Mouse (Mus musculus) v-Abl transformed pro-B cells (cell line): ENCODE results near the gene Klhl12.
"Not testable (repeated sequence)": the region's sequence is repeated elsewhere in the genome, so short reads cannot be mapped to it uniquely, and the experiment has no call there.

ENCODE experiments used
- in situ Hi-C, 2 experiments: fragments of 400-800 bp; cut with MboI; formaldehyde crosslinking; loops; one replicate each; pipeline ENCODE4 v1.15.1; 2025; ENCODE audit not compliant: unreplicated experiment in 2 of 2

Gene Klhl12

DNA sequence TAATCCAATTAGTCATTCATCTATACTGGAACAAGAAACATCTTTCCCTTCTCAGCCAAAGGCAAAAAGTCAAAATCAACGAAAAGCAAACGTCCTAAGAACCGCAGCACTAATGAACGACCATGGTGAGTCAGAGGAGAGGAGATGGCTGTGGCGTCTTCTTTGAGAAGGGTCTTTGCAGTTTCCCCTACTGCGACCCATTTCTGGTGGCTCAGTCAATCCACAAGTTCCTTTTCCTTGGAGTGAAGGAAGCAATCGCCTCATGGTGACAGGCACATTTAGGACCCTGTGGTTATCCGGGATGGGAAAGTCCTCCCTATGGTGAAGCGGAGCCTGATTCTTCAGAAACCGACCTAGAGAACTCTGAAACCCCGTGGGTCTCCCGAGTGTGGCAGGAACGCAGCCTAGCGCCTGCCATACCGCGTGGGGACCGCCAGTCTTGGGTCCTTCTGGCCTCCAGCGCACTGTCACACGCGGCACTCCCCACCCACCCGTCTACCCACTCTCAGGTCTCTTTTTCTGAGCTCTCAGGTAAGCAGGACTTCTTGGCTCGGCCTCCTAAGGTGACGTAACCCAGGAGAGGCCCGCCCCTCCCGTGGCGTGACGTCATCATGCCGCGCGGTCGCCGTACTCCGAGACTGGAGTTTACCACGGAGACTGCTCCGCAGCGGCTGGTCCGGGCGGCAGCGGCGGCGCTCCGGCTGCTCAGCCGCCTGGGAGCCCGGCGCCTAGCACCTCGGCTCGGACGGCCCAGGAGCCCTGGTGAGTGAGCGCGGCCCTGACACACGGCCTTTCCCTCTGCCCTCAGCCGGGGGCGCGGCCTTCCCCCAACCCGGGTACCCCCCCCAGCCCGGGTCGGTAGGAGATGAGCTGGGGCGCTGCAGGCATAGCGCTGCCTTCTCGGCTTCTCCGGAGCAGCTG is at the start of gene Klhl12:
Gene Klhl12, plus strand, starts transcription at position 628 of the 921 bp plus-strand sequence.
- in situ Hi-C loops, result loop anchor here (5.0 to 10.0 kb wide), 2 partner anchors 90 to 93 kb away; partner anchors contain the start of gene Tmem183a (in 2 of the 2)

DNA sequence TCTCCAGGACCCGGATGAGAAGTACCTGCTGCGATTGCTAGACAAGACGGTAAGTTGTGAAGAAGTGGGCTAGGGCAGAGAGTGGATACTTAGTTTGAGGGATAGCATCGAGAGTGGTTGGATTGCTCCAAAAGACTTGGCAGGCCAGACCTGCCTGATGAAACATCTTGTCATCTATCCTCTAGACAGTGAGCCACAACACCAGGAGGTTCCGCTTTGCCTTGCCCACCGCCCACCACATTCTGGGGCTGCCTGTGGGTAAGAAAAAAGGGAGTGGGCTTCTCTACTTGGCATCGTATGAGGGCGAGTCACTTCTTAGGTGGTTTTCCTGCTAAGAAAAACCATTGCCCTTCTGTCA is 48.9 kb upstream of the Klhl12 start:
- in situ Hi-C loops, result no loop called here

DNA sequence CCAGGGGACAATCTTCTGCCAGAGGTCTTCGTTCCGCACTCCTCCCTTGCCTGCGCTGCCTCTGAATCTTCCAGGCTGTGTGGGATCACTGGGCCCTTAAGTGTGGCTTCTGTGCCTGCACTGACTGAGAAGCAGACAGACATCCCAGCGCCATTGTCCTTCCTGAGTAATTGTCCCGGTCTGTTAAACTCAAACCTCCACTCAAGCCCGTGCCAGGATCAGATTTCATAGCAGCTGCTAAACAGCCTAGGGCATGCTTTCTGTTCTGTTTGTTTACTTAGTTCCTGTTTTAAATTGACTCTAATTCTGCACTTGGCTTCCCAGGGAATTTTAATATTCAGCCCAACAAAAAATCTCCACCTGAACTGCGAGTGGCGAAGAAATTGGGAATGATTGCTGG is 47.3 kb upstream of the Klhl12 start:
- in situ Hi-C loops, result no loop called here

DNA sequence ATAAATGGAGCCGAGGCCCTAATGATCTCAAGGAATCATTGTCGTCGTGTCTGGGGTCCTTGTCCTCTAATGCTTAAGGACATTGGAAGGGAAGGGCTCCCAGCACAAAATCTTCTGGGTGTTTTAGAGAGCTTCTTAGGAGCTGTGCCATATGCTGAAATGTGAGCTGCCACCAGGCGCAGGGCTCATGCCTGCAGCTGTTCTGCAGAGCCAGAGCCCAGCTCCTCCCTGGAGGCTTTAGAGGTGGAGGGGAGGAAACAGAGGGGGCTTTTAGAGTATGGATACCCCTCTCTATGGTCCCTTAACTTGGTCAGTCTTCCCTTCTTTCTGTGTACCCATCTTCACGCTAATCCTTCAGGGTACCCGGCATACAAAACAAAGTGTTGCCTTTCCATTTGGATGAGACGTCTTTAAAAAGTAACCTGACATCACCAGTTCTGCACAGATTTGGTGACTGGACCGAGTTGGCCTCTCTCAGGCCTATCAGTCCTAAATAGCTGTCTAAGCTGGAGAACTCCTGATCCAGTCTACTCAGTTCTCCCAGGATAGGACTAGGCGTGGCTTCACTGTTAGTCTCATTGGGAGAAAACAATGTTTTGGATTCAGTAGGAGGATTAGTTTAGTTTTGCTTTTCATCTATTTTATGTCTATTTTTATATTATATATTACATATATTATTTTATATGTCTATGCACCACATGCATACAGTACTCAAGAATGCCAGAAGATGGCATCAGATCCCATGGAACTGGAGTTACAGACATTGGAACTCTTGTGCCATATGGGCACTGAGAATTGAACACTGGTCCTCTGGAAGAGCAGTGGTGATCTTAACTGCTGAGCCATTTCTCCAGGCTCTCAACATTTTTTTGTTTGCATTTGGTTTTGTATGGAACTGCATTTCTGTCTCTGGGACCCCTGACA is 43.4 kb upstream of the Klhl12 start:
- in situ Hi-C loops, result loop anchor here in 1 of 2 experiments (10.0 kb wide), 1 partner anchor 47 kb away; the partner anchor contains the start of gene Tmem183a

DNA sequence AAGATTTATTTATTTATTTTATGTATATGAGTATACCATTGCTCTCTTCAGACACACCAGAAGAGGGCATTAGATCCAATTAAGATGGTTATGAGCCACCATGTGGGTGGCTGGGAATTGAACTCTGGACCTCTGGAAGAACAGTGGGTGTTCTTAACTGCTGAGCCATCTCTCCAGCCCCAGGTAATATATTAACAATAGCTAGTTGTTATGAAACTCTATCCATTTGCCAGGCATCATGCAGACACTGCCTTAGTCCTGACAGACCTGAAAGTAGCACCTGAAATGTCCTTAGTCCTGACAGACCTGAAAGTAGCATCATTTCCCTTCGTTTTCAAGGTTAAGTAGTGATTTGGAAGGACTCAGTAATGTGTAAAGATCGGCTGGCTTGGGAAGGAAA is 41.3 kb upstream of the Klhl12 start:
- in situ Hi-C loops, result loop anchor here in 1 of 2 experiments (10.0 kb wide), 1 partner anchor 49 kb away; the partner anchor contains the start of gene Tmem183a

DNA sequence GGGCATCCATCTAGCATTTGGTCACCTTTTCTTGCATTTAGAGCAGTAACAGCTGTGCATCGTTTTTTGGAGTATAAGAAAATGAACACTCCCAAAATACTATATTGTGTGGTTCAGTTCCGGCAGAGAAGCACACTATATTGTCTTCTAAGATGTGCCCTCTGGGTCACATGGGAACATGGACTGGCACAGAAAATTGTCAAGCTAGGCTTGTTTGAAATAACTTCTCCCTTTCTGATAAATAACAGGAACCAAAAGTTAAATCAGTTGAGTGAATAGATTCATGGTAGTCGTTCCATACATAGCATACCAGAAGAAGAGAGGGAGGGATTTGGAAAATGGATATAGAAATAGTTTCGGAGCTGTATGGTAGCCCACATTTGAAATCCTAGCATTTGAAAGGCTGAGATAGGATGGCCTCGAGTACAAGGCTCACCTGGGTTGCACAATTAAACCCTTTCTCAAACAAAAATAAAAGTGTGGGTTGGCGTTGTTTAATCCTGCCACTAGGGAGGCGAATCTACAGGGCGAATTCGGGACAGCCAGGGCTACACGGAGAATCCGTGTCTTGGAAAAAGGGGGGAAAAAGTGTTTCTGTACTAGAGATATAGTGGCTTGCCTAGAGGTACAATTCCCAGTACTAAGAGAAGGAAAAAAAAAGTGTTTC is 40.7 kb upstream of the Klhl12 start:
- in situ Hi-C loops, result loop anchor here (5.0 to 10.0 kb wide), 2 partner anchors 50 to 52 kb away; partner anchors contain the start of gene Tmem183a (in 2 of the 2)

DNA sequence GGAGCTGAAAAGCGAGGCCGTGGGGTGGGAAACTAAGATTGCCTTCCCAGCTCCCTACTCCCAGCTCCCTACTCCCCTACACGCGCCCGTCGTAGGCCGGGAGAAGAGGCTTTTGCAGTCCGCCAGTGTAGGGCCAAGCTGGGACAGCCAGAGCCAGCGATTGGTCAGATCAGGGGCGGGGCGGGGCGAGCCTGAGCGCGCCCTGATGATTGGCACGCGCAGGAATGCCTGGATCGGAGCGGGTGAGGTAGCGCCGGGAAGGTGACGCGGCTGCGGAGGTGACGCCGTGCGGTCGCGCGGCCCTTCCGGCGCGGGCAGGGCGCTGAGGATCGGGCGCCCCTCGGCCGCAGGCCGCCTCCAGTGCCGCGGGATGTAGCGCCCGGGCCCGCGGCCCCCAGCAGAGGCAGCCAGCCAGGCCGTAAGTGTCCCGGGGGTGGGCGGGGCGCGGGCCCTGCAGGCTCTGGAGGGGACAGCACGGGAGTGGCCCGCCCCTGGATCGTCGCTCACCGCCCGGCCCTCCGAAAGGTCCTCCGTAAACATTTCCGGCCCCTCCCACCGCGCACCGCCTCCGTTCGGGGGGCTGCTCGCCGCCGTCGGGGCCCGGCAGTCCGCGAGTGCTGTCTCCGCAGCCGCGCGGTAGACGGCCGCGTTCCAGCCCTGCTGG is 40.0 kb upstream of the Klhl12 start, which contains the start of gene Adipor1:
Gene Adipor1, plus strand, starts transcription at position 211 of the 664 bp plus-strand sequence.
- in situ Hi-C loops, result loop anchor here (5.0 to 10.0 kb wide), 2 partner anchors 50 to 53 kb away; partner anchors contain the start of gene Tmem183a (in 2 of the 2)

DNA sequence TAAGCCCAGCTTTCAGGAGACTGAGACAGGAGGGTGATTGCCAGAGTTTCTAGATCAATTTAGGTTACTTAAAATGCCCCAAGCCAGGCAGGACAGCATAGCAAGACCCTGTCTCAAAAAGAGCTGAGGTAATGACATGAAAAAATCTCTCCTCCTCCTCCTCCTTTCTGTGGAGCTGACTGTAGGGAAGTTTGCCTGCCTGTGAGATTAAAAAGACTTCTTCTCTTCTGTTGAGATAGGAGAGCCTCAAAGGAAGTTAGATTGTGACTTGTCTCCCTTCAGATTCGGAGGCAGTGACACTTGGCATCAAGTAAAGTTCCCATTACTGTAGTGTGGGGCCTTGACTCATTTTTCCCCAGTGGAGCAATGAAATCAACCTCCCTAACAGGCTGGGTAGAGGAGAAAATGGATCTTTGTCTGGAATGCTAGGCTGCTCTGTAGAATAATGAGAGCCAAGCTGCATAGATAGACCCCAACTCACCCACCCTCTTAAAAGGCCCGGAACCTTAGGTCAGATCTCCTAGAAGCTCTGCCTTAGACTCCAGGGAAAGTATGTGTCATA is 36.8 kb upstream of the Klhl12 start:
- in situ Hi-C loops, result loop anchor here (5.0 to 10.0 kb wide), 2 partner anchors 54 to 56 kb away; partner anchors contain the start of gene Tmem183a (in 2 of the 2)

DNA sequence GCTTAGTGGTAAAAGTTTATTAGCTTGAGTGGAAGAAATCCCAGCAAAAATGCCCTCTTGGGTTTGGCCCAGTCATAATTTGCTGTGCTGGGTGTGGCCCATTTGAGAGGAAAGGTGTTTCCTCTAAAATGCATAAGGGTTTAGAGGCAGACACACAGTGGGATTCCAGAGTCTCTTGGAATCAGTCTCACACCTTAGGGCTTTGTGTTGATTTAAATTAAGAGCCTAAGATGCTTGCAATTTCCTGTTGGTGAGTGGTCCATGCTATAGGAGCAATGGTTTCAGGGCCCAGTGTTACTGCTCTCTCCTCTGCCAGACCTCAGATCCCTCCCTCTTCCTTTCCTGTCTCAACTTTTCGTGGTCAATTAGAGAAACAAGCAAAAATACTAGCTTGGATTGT is 36.2 kb upstream of the Klhl12 start:
- in situ Hi-C loops, result loop anchor here (5.0 to 10.0 kb wide), 2 partner anchors 54 to 57 kb away; partner anchors contain the start of gene Tmem183a (in 2 of the 2)

DNA sequence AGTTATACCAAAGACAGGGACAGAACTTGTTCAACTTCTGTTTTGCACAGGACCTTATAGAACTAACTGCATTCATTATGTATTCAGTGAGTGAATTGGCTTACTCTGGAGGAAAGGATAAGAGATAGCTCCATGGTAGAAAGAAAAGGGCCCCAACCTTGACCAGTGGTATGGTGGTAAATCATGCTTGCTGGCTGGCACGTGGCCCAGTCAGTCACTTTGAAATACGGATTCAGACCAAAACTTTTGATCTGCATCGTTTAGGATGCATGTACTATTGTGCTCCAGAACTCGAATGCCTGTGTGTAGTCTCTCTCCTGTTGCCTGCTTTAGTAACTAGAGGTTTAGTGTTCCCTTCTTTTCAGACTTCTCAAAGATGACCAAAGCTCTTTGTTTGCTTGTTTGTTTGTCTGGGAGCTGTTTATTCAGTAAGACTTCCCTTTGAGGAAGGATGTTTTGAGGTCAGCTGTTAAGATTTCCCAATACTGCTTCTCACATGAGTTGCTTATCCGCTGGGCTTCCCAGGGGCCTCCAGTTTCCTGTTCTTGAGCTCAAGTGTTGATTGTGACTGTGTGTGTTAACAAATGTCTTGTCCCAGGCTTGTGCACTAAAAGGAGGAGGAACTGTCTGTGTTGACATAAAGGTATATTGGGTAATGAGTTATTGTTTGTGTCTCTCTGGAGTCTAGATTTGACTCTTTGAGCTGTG is 35.4 kb upstream of the Klhl12 start:
- in situ Hi-C loops, result loop anchor here (5.0 to 10.0 kb wide), 2 partner anchors 55 to 58 kb away; partner anchors contain the start of gene Tmem183a (in 2 of the 2)

DNA sequence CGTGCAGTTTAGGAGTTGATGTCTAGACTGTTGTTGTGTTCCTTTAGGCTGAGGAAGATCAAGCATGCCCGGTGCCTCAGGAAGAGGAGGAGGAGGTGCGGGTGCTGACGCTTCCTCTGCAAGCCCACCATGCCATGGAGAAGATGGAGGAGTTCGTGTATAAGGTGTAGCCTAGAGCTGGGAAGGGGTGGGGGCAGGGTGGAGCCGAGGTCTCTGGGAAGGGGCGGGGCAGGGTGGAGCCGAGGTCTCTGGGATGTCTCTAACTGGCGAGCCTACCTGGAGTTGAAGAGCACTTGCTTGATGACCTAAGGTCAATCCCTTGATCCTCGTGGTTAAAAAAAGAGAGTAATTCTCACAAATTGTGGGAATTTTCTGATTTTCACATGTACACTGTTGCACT is 31.4 kb upstream of the Klhl12 start:
- in situ Hi-C loops, result no loop called here

DNA sequence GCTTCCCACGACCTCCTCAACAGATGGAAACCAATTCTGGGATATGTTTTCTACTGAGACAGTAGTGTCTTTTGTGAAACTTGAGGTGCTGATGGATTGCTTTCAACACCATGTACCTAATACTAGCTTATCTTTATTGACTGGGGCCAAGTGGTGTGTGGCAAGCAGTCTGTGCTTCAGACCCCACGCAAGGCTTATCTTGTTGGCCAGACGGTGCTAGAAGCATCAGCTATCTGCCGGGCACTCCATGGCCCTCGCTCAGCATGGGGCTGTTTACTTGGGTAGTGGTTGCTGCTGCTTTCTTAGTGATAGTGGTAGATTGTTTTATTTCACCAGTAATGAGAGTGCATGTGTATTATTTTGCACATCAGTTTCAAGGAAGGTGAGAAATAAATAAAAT is 29.0 kb upstream of the Klhl12 start:
- in situ Hi-C loops, result no loop called here

DNA sequence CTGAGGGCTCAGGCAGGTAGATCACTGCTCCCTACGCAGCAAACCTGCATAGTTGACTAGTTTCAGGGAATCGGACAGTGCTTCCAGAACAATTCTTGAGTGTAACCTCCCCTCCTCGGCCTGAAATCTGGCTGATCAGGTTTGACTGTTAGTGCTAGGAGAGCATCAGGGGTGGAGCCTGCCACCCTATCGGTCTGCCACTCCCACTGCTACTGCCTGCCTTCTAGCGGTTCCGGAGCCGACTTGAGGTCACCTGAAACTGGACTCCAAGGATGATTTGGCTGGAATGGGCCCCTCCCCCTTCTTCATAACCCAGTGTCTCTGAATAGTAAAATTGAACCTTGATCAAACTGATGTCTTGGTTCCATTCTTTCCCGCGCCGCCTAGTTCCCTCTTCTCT is 22.3 kb upstream of the Klhl12 start:
- in situ Hi-C loops, result no loop called here

DNA sequence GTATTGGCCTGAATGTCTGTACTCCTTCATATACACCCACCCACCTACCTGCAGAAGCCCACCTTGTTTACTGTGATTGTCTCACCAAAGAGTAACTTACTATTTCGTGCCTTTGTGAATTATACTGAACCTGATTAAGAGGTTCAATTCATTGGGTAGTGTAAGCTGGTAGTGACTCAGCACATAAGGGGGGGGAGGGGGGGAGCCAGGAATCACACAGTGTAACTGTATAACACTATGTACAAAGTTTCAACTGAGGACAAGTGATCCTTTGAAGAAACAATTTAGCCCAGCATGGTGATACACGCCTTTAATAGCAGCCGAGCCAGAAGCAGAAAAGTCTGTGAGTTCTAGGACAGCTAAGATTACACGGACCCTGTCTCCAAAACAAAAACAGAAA is 21.9 kb upstream of the Klhl12 start:
- in situ Hi-C loops, result no loop called here

DNA sequence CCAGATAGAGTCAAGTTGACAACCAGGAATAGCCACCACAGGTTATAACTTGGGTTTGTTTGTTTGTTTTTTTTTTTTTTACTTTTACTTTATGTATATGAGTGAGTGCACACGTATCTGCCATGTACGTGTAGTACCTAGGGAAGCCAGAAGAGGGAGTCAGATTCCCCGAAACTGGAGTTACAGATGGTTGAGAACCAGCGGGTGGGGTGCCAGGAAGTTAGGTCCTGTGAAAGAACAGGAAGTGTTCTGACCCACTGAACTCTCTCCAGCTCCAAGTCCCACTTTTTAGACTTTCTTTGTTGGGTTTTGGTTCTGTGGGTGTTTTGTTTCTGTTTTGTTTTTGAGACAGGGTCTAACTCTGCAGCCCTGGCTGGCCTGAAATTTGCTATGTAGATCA is 19.9 kb upstream of the Klhl12 start:
- in situ Hi-C loops, result no loop called here

DNA sequence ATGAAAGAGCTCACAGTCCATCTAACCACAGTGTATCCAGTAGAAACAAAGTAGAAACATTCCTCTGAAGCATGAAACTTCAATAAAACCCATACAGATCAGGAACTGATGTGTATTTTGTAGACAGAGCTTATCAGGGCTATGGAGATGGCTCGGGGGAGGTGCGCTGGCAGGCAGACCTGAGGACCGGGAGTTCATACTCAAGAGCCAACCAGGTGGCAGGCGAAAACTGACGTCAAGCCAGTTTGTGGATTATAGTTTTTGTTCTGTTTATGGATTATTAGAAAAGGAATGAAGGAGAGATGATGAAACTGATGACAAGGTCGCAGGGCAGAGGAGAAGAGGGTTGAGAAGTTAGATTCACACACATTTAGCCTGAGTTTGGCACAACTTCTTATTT is 14.9 kb upstream of the Klhl12 start:
- in situ Hi-C loops, result no loop called here

DNA sequence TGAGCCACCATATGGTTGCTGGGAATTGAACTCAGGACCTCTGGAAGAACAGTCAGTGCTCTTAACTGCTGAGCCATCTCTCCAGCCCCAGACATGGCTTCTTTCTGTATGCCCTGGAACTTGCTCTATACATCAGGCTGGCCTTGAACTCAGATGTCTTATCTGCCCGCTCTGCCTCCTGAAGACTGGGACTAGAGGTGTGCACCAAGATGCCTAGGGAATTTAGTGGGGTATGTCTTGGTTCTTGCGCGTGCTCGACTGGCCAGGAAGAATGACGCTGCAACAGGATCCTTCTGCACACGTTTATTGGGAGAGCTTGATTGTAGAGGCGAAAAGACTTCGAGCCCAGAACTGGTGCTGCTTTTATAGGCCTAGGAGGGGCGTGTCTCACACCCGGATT is 13.6 kb upstream of the Klhl12 start:
- in situ Hi-C loops, result not testable (repeated sequence)

DNA sequence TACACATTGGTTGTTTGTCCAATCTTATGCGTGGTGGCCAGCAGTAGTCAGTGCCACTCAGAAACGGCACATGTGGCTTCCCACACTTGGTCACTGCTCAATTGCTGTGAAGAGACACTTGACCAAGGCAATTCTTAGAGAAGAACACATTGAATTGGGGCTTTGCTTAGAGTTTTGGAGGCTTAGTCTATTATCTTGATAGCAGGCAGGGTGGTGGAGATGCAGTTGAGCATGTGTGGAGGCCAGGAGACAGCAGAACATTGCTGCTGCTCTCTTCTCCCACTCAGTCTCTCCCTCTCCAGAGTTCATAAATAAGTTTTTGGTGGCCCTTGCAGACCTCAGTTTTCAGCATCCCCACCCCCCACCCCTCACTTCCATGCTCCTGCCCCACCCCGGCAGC is 12.9 kb upstream of the Klhl12 start:
- in situ Hi-C loops, result no loop called here

DNA sequence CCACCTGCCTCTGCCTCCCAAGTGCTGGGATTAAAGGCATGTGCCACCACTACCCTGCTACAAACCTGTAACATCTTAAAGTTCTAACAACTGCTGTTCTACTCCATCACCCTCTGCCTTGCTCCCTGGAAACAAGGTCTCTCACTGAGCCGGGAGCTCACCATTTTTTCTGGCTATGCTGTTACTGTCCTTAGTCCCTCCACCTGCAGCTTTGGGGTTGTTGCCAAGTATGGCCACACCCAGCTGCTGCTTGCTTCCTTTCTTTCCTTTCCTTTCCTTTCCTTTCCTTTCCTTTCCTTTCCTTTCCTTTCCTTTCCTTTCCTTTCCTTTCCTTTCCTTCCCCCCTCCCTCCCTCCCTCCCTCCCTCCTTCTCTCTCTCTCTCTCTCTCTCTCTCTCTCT is 12.0 kb upstream of the Klhl12 start:
- in situ Hi-C loops, result not testable (repeated sequence)
